Mouse (Mus musculus) bone marrow, adult 2 months (tissue): ENCODE results near the gene Pif1. TPM values are rescaled to one million over a fixed set of nuclear protein-coding genes. Genes with fewer than 3 reads are reported as not detected.

Experiments used
- H3K27ac ChIP-seq: fragments of 200-500 bp; 2 replicates; pipeline ENCODE4 v1.5.1; 2012; ENCODE audit warnings: low read depth, mild to moderate bottlenecking, control low read depth, inconsistent platforms, low read length; ENCODE audit not compliant: control insufficient read depth, poor library complexity, insufficient read depth
- H3K4me1 ChIP-seq: fragments of 200-500 bp; 2 replicates; pipeline ENCODE4 v1.6.1; 2011; ENCODE audit warnings: low read length; ENCODE audit not compliant: control insufficient read depth, insufficient read depth
- H3K4me3 ChIP-seq: fragments of 200-500 bp; replicated peaks from 2 replicates; pipeline ENCODE3; 2011; ENCODE audit warnings: mild to moderate bottlenecking, low read depth, low read length, control low read depth; ENCODE audit not compliant: control insufficient read depth
- CTCF ChIP-seq: fragments of 200-500 bp; IDR thresholded peaks from 2 replicates; pipeline ENCODE4 v1.5.1; 2011; ENCODE audit warnings: low read length, control low read depth; ENCODE audit not compliant: control insufficient read depth, insufficient read depth
- POLR2A ChIP-seq: fragments of 200-500 bp; IDR thresholded peaks from 2 replicates; pipeline ENCODE4 v1.6.1; 2011; ENCODE audit warnings: low read depth, mild to moderate bottlenecking, control low read depth, low read length, borderline replicate concordance; ENCODE audit not compliant: control insufficient read depth
- WGBS: fragments of 180-500 bp; shearing (Covaris S2); methylation state at CpG from one replicate; pipeline ENCODE4 v1.1.7; 2018; 5-methylcytosine and 5-hydroxymethylcytosine counted together
- polyA plus RNA-seq: library from polyadenylated mRNA; stranded (reverse); fragments of >200 nt; gene quantifications from 2 replicates; pipeline ENCODE4 v1.2.4, GENCODE M21; 2011; ENCODE audit warnings: low replicate concordance; ENCODE audit not compliant: missing spikeins, insufficient read depth, insufficient read length

The Pif1 gene
- polyA plus RNA-seq, 1 experiment, result 29.8 TPM

- WGBS, result 84% methylated on average over 5 of the region's 5 CpGs
- TF ChIP-seq POLR2A (no peak), CTCF (no peak)
- H3K4me3 ChIP-seq, result no peak overlapping the region
- peaks cover 24% of the 10 kb centered on the region for H3K4me1 ChIP-seq
- H3K27ac ChIP-seq, result peak overlapping the region; percentile 80; the same call in 1 of the 2 replicates
These were observed 39.8 kb upstream of the Pif1 start for GRCm38 (mm10) chr9:65547111-65547510.

- H3K27ac ChIP-seq, result no peak overlapping the region; the same call in none of the 2 replicates
- H3K4me3 ChIP-seq, result no peak overlapping the region
- H3K4me1 ChIP-seq, result peaks cover 24% of the 10 kb centered on the region
- 27% methylated on average over 4 of the region's 4 CpGs for WGBS
- TF ChIP-seq POLR2A (no peak), CTCF (no peak)
These were observed 39.1 kb upstream of the Pif1 start for GRCm38 (mm10) chr9:65547844-65548243.

- TF ChIP-seq POLR2A, result no peak
- TF ChIP-seq CTCF, result no peak
- H3K4me1 ChIP-seq, result peaks cover 24% of the 10 kb centered on the region
- WGBS, result 80% methylated on average over 8 of the region's 8 CpGs
- no peak overlapping the region for H3K27ac ChIP-seq
- no peak overlapping the region for H3K4me3 ChIP-seq
These were observed 38.6 kb upstream of the Pif1 start for GRCm38 (mm10) chr9:65548311-65548710.

- TF ChIP-seq CTCF (no peak), POLR2A (no peak)
- WGBS, result 84% methylated on average over 3 of the region's 3 CpGs
- Histone ChIP-seq H3K4me1 (peaks cover 24% of the 10 kb centered on the region), H3K4me3 (no peak overlapping the region), H3K27ac (no peak overlapping the region)
These were observed 37.8 kb upstream of the Pif1 start for GRCm38 (mm10) chr9:65549139-65549538.

DNA sequence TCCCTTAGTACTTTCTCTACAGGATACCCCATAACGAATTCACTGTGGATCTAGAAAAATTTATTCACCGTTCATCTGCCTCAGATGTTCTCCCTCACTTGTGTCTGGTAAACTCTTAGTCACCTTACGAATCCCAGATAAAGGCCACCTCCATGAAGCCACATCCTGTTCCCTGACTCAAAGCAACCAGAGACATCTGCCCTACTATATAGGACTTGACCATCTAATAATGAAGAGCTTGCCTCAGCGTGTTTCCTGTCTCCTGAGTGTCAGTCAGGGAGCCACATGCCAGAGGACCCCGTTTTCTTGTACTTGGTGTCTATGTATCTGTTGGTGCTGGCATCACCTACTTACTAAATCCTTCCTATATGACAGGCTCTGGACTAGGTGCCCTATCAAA, 37.3 kb upstream of the Pif1 start:
- Histone ChIP-seq H3K4me3 (no peak overlapping the region), H3K4me1 (peaks cover 28% of the 10 kb centered on the region), H3K27ac (peak overlapping the region; percentile 46; the same call in 1 of the 2 replicates)
- TF ChIP-seq CTCF (no peak), POLR2A (no peak)
- WGBS, result 45% methylated on average over 5 of the region's 5 CpGs

- H3K4me3 ChIP-seq, result no peak overlapping the region
- TF ChIP-seq CTCF (no peak), POLR2A (no peak)
- H3K4me1 ChIP-seq, result peaks cover 28% of the 10 kb centered on the region
- WGBS, result 26% methylated on average over 7 of the region's 7 CpGs
- H3K27ac ChIP-seq, result peak overlapping the region; percentile 95
These were observed 36.7 kb upstream of the Pif1 start for GRCm38 (mm10) chr9:65550079-65550831.

DNA sequence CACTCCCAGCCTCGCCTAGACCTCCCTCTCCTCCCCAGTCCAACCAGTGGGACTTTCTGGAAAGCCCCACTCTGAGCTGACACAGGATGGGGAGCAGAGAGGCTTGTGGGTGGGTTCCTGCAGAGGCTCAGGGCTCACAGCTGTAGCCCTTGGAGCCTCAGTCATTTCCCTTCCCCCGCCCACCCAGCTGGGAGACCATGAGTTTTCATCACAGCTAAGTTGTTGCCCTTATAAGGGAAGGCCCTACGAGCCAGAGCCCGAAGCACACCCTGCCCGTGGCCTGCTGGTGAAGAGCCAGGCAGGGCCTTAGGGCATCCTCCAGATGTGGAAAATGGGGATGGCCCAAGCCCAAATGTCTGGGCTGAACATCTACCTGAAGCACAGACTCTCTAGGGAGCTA, 35.9 kb upstream of the Pif1 start:
- peak overlapping the region; percentile 95 for H3K27ac ChIP-seq
- H3K4me3 ChIP-seq, result no peak overlapping the region
- WGBS, result 4% methylated on average over 5 of the region's 5 CpGs
- TF ChIP-seq POLR2A, result no peak
- no peak for TF ChIP-seq CTCF
- peaks cover 28% of the 10 kb centered on the region for H3K4me1 ChIP-seq

- no peak overlapping the region for H3K4me3 ChIP-seq
- TF ChIP-seq CTCF, result no peak
- TF ChIP-seq POLR2A, result no peak
- WGBS, result 12% methylated on average over 5 of the region's 5 CpGs
- H3K4me1 ChIP-seq, result peaks cover 24% of the 10 kb centered on the region
- H3K27ac ChIP-seq, result peak overlapping the region; percentile 65
These were observed 34.8 kb upstream of the Pif1 start for GRCm38 (mm10) chr9:65552141-65552540.

GRCm38 (mm10) chr9:65552711-65553110, 34.2 kb upstream of the Pif1 start:
- TF ChIP-seq CTCF (no peak), POLR2A (no peak)
- no peak overlapping the region for H3K4me3 ChIP-seq
- H3K27ac ChIP-seq, result peak overlapping the region; percentile 65
- peaks cover 24% of the 10 kb centered on the region for H3K4me1 ChIP-seq
- WGBS, result 91% methylated on average over 2 of the region's 2 CpGs
